Mouse (Mus musculus) layer of hippocampus, postnatal 10 days (tissue): ENCODE measurements around the gene Camta2. TPM values are rescaled to one million over a fixed set of nuclear protein-coding genes. Genes with fewer than 3 reads are reported as not detected.
A peak's percentile ranks its signal among the peaks of the same experiment; 100 is the strongest.

Source experiments
- DNase-seq, 2 experiments: peaks; one replicate each; pipeline ENCODE4 v3.0.0; 2021; ENCODE audit warnings: low spot score in 2 of 2
- total RNA-seq, 2 experiments: library from RNA; stranded (reverse); gene quantifications; 2 replicates each; pipeline ENCODE4 v1.2.3; 2021

The Camta2 gene
- total RNA-seq, 2 experiments from 2014 or later: 183 to 189 TPM

GRCm38 (mm10) chr11:70650322-70651175, 37.4 kb downstream of the Camta2 start:
- DNase-seq: no peak

- DNase-seq: peak in 1 of 2 experiments; percentile 3
These were observed 38.6 kb downstream of the Camta2 start for GRCm38 (mm10) chr11:70649185-70649734.

GRCm38 (mm10) chr11:70648512-70648911, 39.4 kb downstream of the Camta2 start:
- DNase-seq: no peak

- peak in 1 of 2 experiments; percentile 46 for DNase-seq
These were observed 40.0 kb downstream of the Camta2 start for GRCm38 (mm10) chr11:70647716-70648420.

GRCm38 (mm10) chr11:70646691-70647650, 40.9 kb downstream of the Camta2 start, which contains the start of the genes Rnf167 and Slc25a11:
TSS of gene Rnf167 (plus strand) at chr11:70647235.
TSS of gene Slc25a11 (minus strand) at chr11:70647479.
- DNase-seq: peak; percentile 94 to 96

GRCm38 (mm10) chr11:70646259-70646555, 41.7 kb downstream of the Camta2 start:
- no peak for DNase-seq

- no peak for DNase-seq
These were observed 42.2 kb downstream of the Camta2 start for GRCm38 (mm10) chr11:70645461-70646258.

GRCm38 (mm10) chr11:70644564-70645103, 43.3 kb downstream of the Camta2 start:
- DNase-seq: no peak

- DNase-seq: no peak
These were observed 44.9 kb downstream of the Camta2 start for GRCm38 (mm10) chr11:70643051-70643450.

- no peak for DNase-seq
These were observed 46.7 kb downstream of the Camta2 start for GRCm38 (mm10) chr11:70641241-70641640.

- no peak for DNase-seq
These were observed 47.9 kb downstream of the Camta2 start for GRCm38 (mm10) chr11:70639976-70640375.

GRCm38 (mm10) chr11:70638714-70639278, 49.1 kb downstream of the Camta2 start, which contains the start of gene Gp1ba:
TSS of gene Gp1ba (plus strand) at chr11:70639122.
- no peak for DNase-seq

GRCm38 (mm10) chr11:70638293-70638692, 49.6 kb downstream of the Camta2 start:
- DNase-seq: no peak

- no peak for DNase-seq
These were observed 50.1 kb downstream of the Camta2 start for GRCm38 (mm10) chr11:70637764-70638163.

GRCm38 (mm10) chr11:70635601-70636000, 52.3 kb downstream of the Camta2 start:
- no peak for DNase-seq

- DNase-seq: no peak
These were observed 57.8 kb downstream of the Camta2 start for GRCm38 (mm10) chr11:70630129-70630528.

GRCm38 (mm10) chr11:70629557-70629956, 58.3 kb downstream of the Camta2 start:
- no peak for DNase-seq

GRCm38 (mm10) chr11:70628431-70628830, 59.5 kb downstream of the Camta2 start:
- no peak for DNase-seq

GRCm38 (mm10) chr11:70626877-70627276, 61.0 kb downstream of the Camta2 start:
- no peak for DNase-seq
